Mouse (Mus musculus): Measurements from ENCODE around the gene Tmem117.

GRCm38 (mm10) chr15:94811550-94811949 lies 182.5 kb downstream of the Tmem117 start:
- TF ChIP-seq EP300 (optimal IDR thresholded peaks at IDR 0.05) (no peak), CTCF (IDR thresholded peaks at IDR 0.05; ENCODE audit: low read depth) (no peak)

Data from stomach, postnatal 0 days (tissue).